In the genomic region with DNA sequence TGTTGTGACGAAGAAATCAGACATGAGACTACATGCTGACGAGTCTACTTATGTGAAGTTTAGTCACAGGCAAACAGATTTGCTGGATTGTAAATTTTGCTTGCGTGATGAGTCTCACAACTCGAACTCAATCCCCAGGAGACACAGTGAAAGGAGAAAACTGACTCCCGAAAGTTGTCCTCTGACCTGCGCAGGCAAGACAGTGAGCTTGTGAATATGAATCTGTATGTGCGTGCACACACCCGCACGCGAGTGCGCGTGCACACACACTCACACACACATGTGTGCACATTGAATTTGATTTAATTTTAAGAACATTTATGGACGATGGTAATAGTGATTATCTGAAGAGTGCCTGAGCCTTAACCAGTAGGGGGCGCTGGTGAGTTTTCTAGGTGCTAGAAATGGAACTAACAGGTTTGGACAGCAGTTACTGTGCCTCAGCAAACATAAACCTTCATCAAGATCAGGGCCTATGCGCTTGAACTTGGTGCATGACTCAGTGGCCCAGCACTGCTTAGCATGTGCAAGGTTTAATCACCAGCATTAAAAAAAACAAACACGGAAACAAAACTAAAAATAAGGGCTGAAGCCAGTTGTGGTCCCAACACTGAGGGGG, we compare ENCODE assay signal across 9 mouse cellular contexts. TPM values are rescaled to one million over a fixed set of nuclear protein-coding genes. Genes with fewer than 3 reads are reported as not detected.
DNase-seq lines count a peak whose midpoint lies in the region; ATAC-seq and TF ChIP-seq lines count a peak whose summit lies in the region.
"Had no signal": no experiment of that assay in that cellular context is flagged by ENCODE, and none has a peak within 500 bp of the region (broad histone marks: within the 10 kb centered on the region; RNA-seq: fewer than 3 reads in every experiment).

No protein-coding gene starts in this region.

- H3K9me3 ChIP-seq in neural tube, embryonic 15.5 days (replicated peaks): no peaks in the 10 kb centered on the region
- no peaks in the 10 kb centered on the region for H3K9me3 ChIP-seq in lung, embryonic 14.5 days (ENCODE audit: low read depth, low read length)
- H3K9me3 ChIP-seq: hindbrain, embryonic 15.5 days had no signal

- no peak overlapping the region for H3K9ac ChIP-seq in neural tube, embryonic 15.5 days (replicated peaks)
- no peak overlapping the region for H3K9ac ChIP-seq in lung, embryonic 14.5 days
- H3K9ac ChIP-seq: hindbrain, embryonic 15.5 days had no signal

- H3K27me3 ChIP-seq in neural tube, embryonic 15.5 days (replicated peaks): no peaks in the 10 kb centered on the region; the same call in 1 of the 2 replicates
- peaks cover 4% of the 10 kb centered on the region; the same call in 1 of the 2 replicates for H3K27me3 ChIP-seq in lung, embryonic 14.5 days (ENCODE audit: insufficient read depth, low read length)
- H3K27me3 ChIP-seq: hindbrain, embryonic 15.5 days had no signal

- WGBS in neural tube, embryonic 15.5 days: 45% methylated on average over 16 of the region's 16 CpGs
- WGBS in lung, embryonic 14.5 days: 33% methylated on average over 16 of the region's 16 CpGs

- peaks cover 7% of the 10 kb centered on the region; the same call in 1 of the 2 replicates for H3K4me1 ChIP-seq in neural tube, embryonic 15.5 days
- H3K4me1 ChIP-seq in lung, embryonic 14.5 days (ENCODE audit: insufficient read depth): no peaks in the 10 kb centered on the region

- TF ChIP-seq CTCF in lung, embryonic 14.5 days (IDR thresholded peaks at IDR 0.05; ENCODE audit: low read depth): peak; percentile 86

- no peaks in the 10 kb centered on the region for H3K36me3 ChIP-seq in neural tube, embryonic 15.5 days
- no peaks in the 10 kb centered on the region for H3K36me3 ChIP-seq in lung, embryonic 14.5 days (ENCODE audit: insufficient read depth)
- H3K36me3 ChIP-seq: hindbrain, embryonic 15.5 days had no signal

- ATAC-seq in neural tube, embryonic 15.5 days (ENCODE audit: low FRiP score): no peak
- no peak for ATAC-seq in lung, embryonic 14.5 days (ENCODE audit: insufficient read depth)

- no peak overlapping the region for H3K4me3 ChIP-seq in neural tube, embryonic 15.5 days (replicated peaks)
- H3K4me3 ChIP-seq in lung, embryonic 14.5 days (ENCODE audit: low read depth, low read length): no peak overlapping the region
- H3K4me3 ChIP-seq: hindbrain, embryonic 15.5 days had no signal

- H3K4me2 ChIP-seq in neural tube, embryonic 15.5 days: no peak overlapping the region
- no peak overlapping the region for H3K4me2 ChIP-seq in lung, embryonic 14.5 days
- H3K4me2 ChIP-seq: hindbrain, embryonic 15.5 days had no signal

- H3K27ac ChIP-seq in neural tube, embryonic 15.5 days (replicated peaks): no peak overlapping the region
- H3K27ac ChIP-seq in lung, embryonic 14.5 days (ENCODE audit: low read depth): no peak overlapping the region
- H3K27ac ChIP-seq: hindbrain, embryonic 15.5 days had no signal

- DNase-seq in neural tube, embryonic 10.5 days (ENCODE audit: extremely low spot score, low spot score): peak; percentile 81
- peak; percentile 68 for DNase-seq in c-Kit-negative CD71-positive TER-119-positive erythroid progenitor cells, embryonic 14.5 days (ENCODE audit: low read depth, low spot score)
- DNase-seq in forelimb bud, embryonic 11.5 days (ENCODE audit: low read depth, low spot score): peak; percentile 78
- peak; percentile 90 for DNase-seq in kidney, postnatal 4 days
- DNase-seq in lung, embryonic 14.5 days: peak; percentile 93
- peak; percentile 32 to 45 for DNase-seq in right cerebral cortex, postnatal 36 days (ENCODE audit: low spot score in 2 of 2)
- DNase-seq in urinary bladder, postnatal 4 days (ENCODE audit: low spot score in 2 of 2): peak; percentile 51 to 85

RNA-seq across cellular contexts. Expression of a gene that starts 35.4 kb away (rescaled TPM):
- polyA plus RNA-seq in neural tube, embryonic 15.5 days (2015; fragmentation: Nextera tagmentation; extraction: Ambion mirVana): 0.38 and 0.46 TPM in 2 replicates
- not detected in 2 replicates for polyA plus RNA-seq in lung, embryonic 14.5 days (2014; fragmentation: Nextera tagmentation; extraction: Ambion mirVana)

RNA-seq across cellular contexts. Expression of a gene that starts 51.3 kb away (rescaled TPM):
- 14.5 and 15.3 TPM in 2 replicates for polyA plus RNA-seq in neural tube, embryonic 15.5 days (2015; fragmentation: Nextera tagmentation; extraction: Ambion mirVana)
- 16.6 and 19.2 TPM in 2 replicates for polyA plus RNA-seq in lung, embryonic 14.5 days (2014; fragmentation: Nextera tagmentation; extraction: Ambion mirVana)

RNA-seq across cellular contexts. Expression of a gene that starts 51.5 kb away (rescaled TPM):
- 186 and 201 TPM in 2 replicates for polyA plus RNA-seq in neural tube, embryonic 15.5 days (2015; fragmentation: Nextera tagmentation; extraction: Ambion mirVana)
- 143 and 150 TPM in 2 replicates for polyA plus RNA-seq in lung, embryonic 14.5 days (2014; fragmentation: Nextera tagmentation; extraction: Ambion mirVana)

RNA-seq across cellular contexts. Expression of a gene that starts 53.8 kb away (rescaled TPM):
- polyA plus RNA-seq in neural tube, embryonic 15.5 days (2015; fragmentation: Nextera tagmentation; extraction: Ambion mirVana): 6.0 and 7.3 TPM in 2 replicates
- 0.89 and 1.3 TPM in 2 replicates for polyA plus RNA-seq in lung, embryonic 14.5 days (2014; fragmentation: Nextera tagmentation; extraction: Ambion mirVana)

Comparison
In these comparisons a context has a peak if more than half of its experiments do, and no peak if none do; other contexts are left out.
1. DNase-seq: peak in every context shown above with its lines; median percentile 93 in lung, embryonic 14.5 days; 90 in kidney, postnatal 4 days; 81 in neural tube, embryonic 10.5 days; 78 in forelimb bud, embryonic 11.5 days; 68 in c-Kit-negative CD71-positive TER-119-positive erythroid progenitor cells, embryonic 14.5 days; 68 in urinary bladder, postnatal 4 days; 38 in right cerebral cortex, postnatal 36 days.